Mouse (Mus musculus): Measurements from ENCODE around the gene Cbx4. TPM values are rescaled to one million over a fixed set of nuclear protein-coding genes. Genes with fewer than 3 reads are reported as not detected.

Cbx4 gene
- 6.4 and 7.0 TPM in 2 replicates for polyA plus RNA-seq (2014; fragmentation: Nextera tagmentation; extraction: Ambion mirVana)

GRCm38 (mm10) chr11:119086144-119086971, at the start of gene Cbx4:
TSS of gene Cbx4 (minus strand) at chr11:119086221.
- Histone ChIP-seq H3K9me3 (ENCODE audit: control insufficient read depth, low read length) (no peaks in the 10 kb centered on the region), H3K4me1 (replicated peaks; ENCODE audit: control insufficient read depth, insufficient read depth, low read length) (peaks cover 55% of the 10 kb centered on the region)
- WGBS, result under 1% methylated on average over 60 of the region's 67 CpGs

GRCm38 (mm10) chr11:119134586-119134985, 48.6 kb upstream of the Cbx4 start:
- Histone ChIP-seq H3K36me3 (ENCODE audit: control insufficient read depth, insufficient read depth, low read length) (no peaks in the 10 kb centered on the region), H3K9me3 (ENCODE audit: control insufficient read depth, low read length) (no peaks in the 10 kb centered on the region), H3K4me3 (ENCODE audit: low read depth, low read length) (no peak overlapping the region), H3K27ac (ENCODE audit: low read depth, low read length) (no peak overlapping the region), H3K27me3 (ENCODE audit: control insufficient read depth, insufficient read depth, low read length) (no peaks in the 10 kb centered on the region), H3K4me1 (replicated peaks; ENCODE audit: control insufficient read depth, insufficient read depth, low read length) (peaks cover 2% of the 10 kb centered on the region; the same call in 1 of the 2 replicates), H3K9ac (ENCODE audit: low read length) (0 out of 2 replicates have a peak overlapping the region, but pooled peaks have one; percentile 9), H3K4me2 (ENCODE audit: low read depth, low read length, severe bottlenecking) (no peak overlapping the region)
- DNase-seq (ENCODE audit: low spot score) (no peak), ATAC-seq (replicated peaks; ENCODE audit: low FRiP score) (no peak)
- 34% methylated on average over 17 of the region's 17 CpGs for WGBS

More at GRCm38 (mm10) chr11:119086144-119086971, at the start of gene Cbx4:
- peak within 1 kb of the TSS; percentile 97 for H3K27ac ChIP-seq (ENCODE audit: low read depth, low read length)
- no peaks in the 10 kb centered on the region for H3K36me3 ChIP-seq (ENCODE audit: control insufficient read depth, insufficient read depth, low read length)
- peak within 1 kb of the TSS; percentile 86 for H3K9ac ChIP-seq (ENCODE audit: low read length)
- peaks cover 73% of the 10 kb centered on the region for H3K27me3 ChIP-seq (ENCODE audit: control insufficient read depth, insufficient read depth, low read length)
- peak within 1 kb of the TSS; percentile 84 for H3K4me2 ChIP-seq (ENCODE audit: low read depth, low read length, severe bottlenecking)
- H3K4me3 ChIP-seq (ENCODE audit: low read depth, low read length), result peak within 1 kb of the TSS; percentile 79
- DNase-seq (ENCODE audit: low spot score) (peak; percentile 98), ATAC-seq (replicated peaks; ENCODE audit: low FRiP score) (peak; percentile 88)

GRCm38 (mm10) chr11:119133437-119134221, 47.6 kb upstream of the Cbx4 start:
- Histone ChIP-seq H3K9ac (ENCODE audit: low read length) (no peak overlapping the region), H3K27ac (ENCODE audit: low read depth, low read length) (no peak overlapping the region), H3K4me2 (ENCODE audit: low read depth, low read length, severe bottlenecking) (no peak overlapping the region), H3K36me3 (ENCODE audit: control insufficient read depth, insufficient read depth, low read length) (no peaks in the 10 kb centered on the region), H3K9me3 (ENCODE audit: control insufficient read depth, low read length) (no peaks in the 10 kb centered on the region), H3K4me3 (ENCODE audit: low read depth, low read length) (no peak overlapping the region), H3K4me1 (replicated peaks; ENCODE audit: control insufficient read depth, insufficient read depth, low read length) (peaks cover 3% of the 10 kb centered on the region; the same call in 1 of the 2 replicates), H3K27me3 (ENCODE audit: control insufficient read depth, insufficient read depth, low read length) (peaks cover 3% of the 10 kb centered on the region)
- ATAC-seq (replicated peaks; ENCODE audit: low FRiP score) (no peak), DNase-seq (ENCODE audit: low spot score) (no peak)
- 74% methylated on average over 5 of the region's 5 CpGs for WGBS

GRCm38 (mm10) chr11:119132198-119133035, 46.4 kb upstream of the Cbx4 start:
- Histone ChIP-seq H3K27ac (ENCODE audit: low read depth, low read length) (no peak overlapping the region), H3K4me2 (ENCODE audit: low read depth, low read length, severe bottlenecking) (no peak overlapping the region), H3K27me3 (ENCODE audit: control insufficient read depth, insufficient read depth, low read length) (peaks cover 3% of the 10 kb centered on the region), H3K36me3 (ENCODE audit: control insufficient read depth, insufficient read depth, low read length) (no peaks in the 10 kb centered on the region), H3K9me3 (ENCODE audit: control insufficient read depth, low read length) (no peaks in the 10 kb centered on the region), H3K4me1 (replicated peaks; ENCODE audit: control insufficient read depth, insufficient read depth, low read length) (peaks cover 10% of the 10 kb centered on the region; the same call in 1 of the 2 replicates), H3K4me3 (ENCODE audit: low read depth, low read length) (no peak overlapping the region), H3K9ac (ENCODE audit: low read length) (no peak overlapping the region)
- ATAC-seq (replicated peaks; ENCODE audit: low FRiP score) (no peak), DNase-seq (ENCODE audit: low spot score) (no peak)
- WGBS, result 83% methylated on average over 14 of the region's 14 CpGs

GRCm38 (mm10) chr11:119130081-119130765, 44.2 kb upstream of the Cbx4 start:
- DNase-seq (ENCODE audit: low spot score) (no peak), ATAC-seq (replicated peaks; ENCODE audit: low FRiP score) (no peak)
- peaks cover 18% of the 10 kb centered on the region; the same call in 1 of the 2 replicates for H3K4me1 ChIP-seq (replicated peaks; ENCODE audit: control insufficient read depth, insufficient read depth, low read length)

GRCm38 (mm10) chr11:119129281-119130058, 43.4 kb upstream of the Cbx4 start:
- Histone ChIP-seq H3K27ac (ENCODE audit: low read depth, low read length) (no peak overlapping the region), H3K9ac (ENCODE audit: low read length) (no peak overlapping the region), H3K4me1 (replicated peaks; ENCODE audit: control insufficient read depth, insufficient read depth, low read length) (peaks cover 18% of the 10 kb centered on the region; the same call in 1 of the 2 replicates)

More at GRCm38 (mm10) chr11:119130081-119130765, 44.2 kb upstream of the Cbx4 start:
- Histone ChIP-seq H3K27ac (ENCODE audit: low read depth, low read length) (no peak overlapping the region), H3K4me3 (ENCODE audit: low read depth, low read length) (no peak overlapping the region), H3K4me2 (ENCODE audit: low read depth, low read length, severe bottlenecking) (no peak overlapping the region), H3K9me3 (ENCODE audit: control insufficient read depth, low read length) (no peaks in the 10 kb centered on the region), H3K36me3 (ENCODE audit: control insufficient read depth, insufficient read depth, low read length) (no peaks in the 10 kb centered on the region), H3K9ac (ENCODE audit: low read length) (no peak overlapping the region), H3K27me3 (ENCODE audit: control insufficient read depth, insufficient read depth, low read length) (peaks cover 3% of the 10 kb centered on the region)
- WGBS, result 26% methylated on average over 24 of the region's 24 CpGs

GRCm38 (mm10) chr11:119128668-119129280, 42.8 kb upstream of the Cbx4 start:
- H3K27me3 ChIP-seq (ENCODE audit: control insufficient read depth, insufficient read depth, low read length), result peaks cover 3% of the 10 kb centered on the region
- peaks cover 18% of the 10 kb centered on the region; the same call in 1 of the 2 replicates for H3K4me1 ChIP-seq (replicated peaks; ENCODE audit: control insufficient read depth, insufficient read depth, low read length)
- DNase-seq (ENCODE audit: low spot score) (no peak), ATAC-seq (replicated peaks; ENCODE audit: low FRiP score) (no peak)
- WGBS, result 42% methylated on average over 11 of the region's 11 CpGs
- H3K9ac ChIP-seq (ENCODE audit: low read length), result no peak overlapping the region
- no peak overlapping the region for H3K27ac ChIP-seq (ENCODE audit: low read depth, low read length)
- H3K4me3 ChIP-seq (ENCODE audit: low read depth, low read length), result no peak overlapping the region
- no peaks in the 10 kb centered on the region for H3K9me3 ChIP-seq (ENCODE audit: control insufficient read depth, low read length)
- H3K36me3 ChIP-seq (ENCODE audit: control insufficient read depth, insufficient read depth, low read length), result no peaks in the 10 kb centered on the region
- H3K4me2 ChIP-seq (ENCODE audit: low read depth, low read length, severe bottlenecking), result no peak overlapping the region

More at GRCm38 (mm10) chr11:119129281-119130058, 43.4 kb upstream of the Cbx4 start:
- no peak for ATAC-seq (replicated peaks; ENCODE audit: low FRiP score)
- H3K4me3 ChIP-seq (ENCODE audit: low read depth, low read length), result no peak overlapping the region
- no peak overlapping the region for H3K4me2 ChIP-seq (ENCODE audit: low read depth, low read length, severe bottlenecking)
- peaks cover 3% of the 10 kb centered on the region for H3K27me3 ChIP-seq (ENCODE audit: control insufficient read depth, insufficient read depth, low read length)
- H3K9me3 ChIP-seq (ENCODE audit: control insufficient read depth, low read length), result no peaks in the 10 kb centered on the region
- DNase-seq (ENCODE audit: low spot score), result no peak
- 45% methylated on average over 18 of the region's 18 CpGs for WGBS
- H3K36me3 ChIP-seq (ENCODE audit: control insufficient read depth, insufficient read depth, low read length), result no peaks in the 10 kb centered on the region

Measured in forebrain, embryonic 11.5 days (tissue).